Mouse (Mus musculus) kidney, embryonic 15.5 days (tissue): ENCODE measurements at regions not wholly inside any gene's neighbourhood (a gene's known extent, or its start where the extent isn't known, plus 50 kb on each side); places are given as distances from the start of the nearest gene placed in this dataset.
A peak's percentile ranks its signal among the peaks of the same experiment; 100 is the strongest.

Experiments used
- ATAC-seq: fragments of 200-750 bp; cut with Nextera tagmentation; replicated peaks from 2 replicates; pipeline ENCODE4 v1.8.0; 2017; ENCODE audit warnings: moderate TSS enrichment; ENCODE audit not compliant: low FRiP score
- H3K27ac ChIP-seq: fragments of 300-500 bp; sonication (generic); 2 replicates; pipeline ENCODE4 v1.5.1; 2015; ENCODE audit warnings: mild to moderate bottlenecking, inconsistent platforms
- H3K27me3 ChIP-seq: fragments of 300-500 bp; sonication (generic); 2 replicates; pipeline ENCODE4 v1.6.1; 2015; ENCODE audit warnings: inconsistent platforms
- H3K36me3 ChIP-seq: fragments of 300-500 bp; sonication (generic); 2 replicates; pipeline ENCODE4 v1.6.1; 2015; ENCODE audit warnings: inconsistent platforms
- H3K4me1 ChIP-seq: fragments of 300-500 bp; sonication (generic); 2 replicates; pipeline ENCODE4 v1.6.1; 2015; ENCODE audit warnings: inconsistent platforms
- H3K4me2 ChIP-seq: fragments of 300-500 bp; sonication (generic); 2 replicates; pipeline ENCODE4 v1.6.1; 2015; ENCODE audit warnings: moderate library complexity, mild to moderate bottlenecking, inconsistent platforms
- H3K4me3 ChIP-seq: fragments of 300-500 bp; sonication (generic); replicated peaks from 2 replicates; pipeline ENCODE4 v1.5.1; 2015; ENCODE audit warnings: mild to moderate bottlenecking, inconsistent platforms
- H3K9ac ChIP-seq: fragments of 300-500 bp; sonication (generic); 2 replicates; pipeline ENCODE4 v1.6.1; 2015; ENCODE audit warnings: mild to moderate bottlenecking, inconsistent platforms
- H3K9me3 ChIP-seq: fragments of 300-500 bp; sonication (generic); replicated peaks from 2 replicates; pipeline ENCODE4 v1.6.1; 2016; ENCODE audit warnings: inconsistent platforms
- WGBS: fragments of 180-500 bp; shearing (Covaris S2); methylation state at CpG from one replicate; pipeline ENCODE4 v1.1.7; 2015; ENCODE audit warnings: mixed read lengths; 5-methylcytosine and 5-hydroxymethylcytosine counted together

- Histone ChIP-seq H3K27me3 (no peaks in the 10 kb centered on the region), H3K4me2 (no peak overlapping the region), H3K9me3 (no peaks in the 10 kb centered on the region), H3K4me3 (no peak overlapping the region), H3K27ac (no peak overlapping the region), H3K36me3 (no peaks in the 10 kb centered on the region), H3K4me1 (no peaks in the 10 kb centered on the region), H3K9ac (no peak overlapping the region)
- WGBS, result 81% methylated on average over 3 of the region's 3 CpGs
- ATAC-seq, result no peak
Observed at GRCm38 (mm10) chr13:19523686-19524085, 96.0 kb downstream of the Epdr1 start.

GRCm38 (mm10) chr13:19517938-19518777 lies 101.6 kb downstream of the Epdr1 start:
- no peaks in the 10 kb centered on the region for H3K36me3 ChIP-seq
- no peak overlapping the region for H3K4me2 ChIP-seq
- WGBS, result 81% methylated on average over 9 of the region's 9 CpGs
- no peak overlapping the region for H3K4me3 ChIP-seq
- H3K27ac ChIP-seq, result no peak overlapping the region
- no peaks in the 10 kb centered on the region for H3K27me3 ChIP-seq
- no peaks in the 10 kb centered on the region for H3K4me1 ChIP-seq
- no peak overlapping the region for H3K9ac ChIP-seq
- H3K9me3 ChIP-seq, result no peaks in the 10 kb centered on the region
- no peak for ATAC-seq

GRCm38 (mm10) chr13:19514844-19515555 lies 104.7 kb downstream of the Epdr1 start:
- no peaks in the 10 kb centered on the region for H3K9me3 ChIP-seq
- ATAC-seq, result no peak
- H3K4me2 ChIP-seq, result no peak overlapping the region
- 74% methylated on average over 3 of the region's 3 CpGs for WGBS
- H3K9ac ChIP-seq, result no peak overlapping the region
- no peak overlapping the region for H3K4me3 ChIP-seq
- no peaks in the 10 kb centered on the region for H3K4me1 ChIP-seq
- no peak overlapping the region for H3K27ac ChIP-seq
- H3K27me3 ChIP-seq, result no peaks in the 10 kb centered on the region
- no peaks in the 10 kb centered on the region for H3K36me3 ChIP-seq

GRCm38 (mm10) chr13:19506543-19506942 lies 110.9 kb upstream of the Stard3nl start:
- Histone ChIP-seq H3K9me3 (no peaks in the 10 kb centered on the region), H3K4me1 (no peaks in the 10 kb centered on the region), H3K27me3 (no peaks in the 10 kb centered on the region), H3K36me3 (no peaks in the 10 kb centered on the region), H3K4me2 (no peak overlapping the region), H3K4me3 (no peak overlapping the region), H3K9ac (no peak overlapping the region), H3K27ac (no peak overlapping the region)
- WGBS, result 29% methylated on average over 3 of the region's 3 CpGs
- no peak for ATAC-seq

GRCm38 (mm10) chr13:19504241-19504640 lies 108.6 kb upstream of the Stard3nl start:
- no peak for ATAC-seq
- no peak overlapping the region for H3K4me2 ChIP-seq
- no peaks in the 10 kb centered on the region for H3K36me3 ChIP-seq

GRCm38 (mm10) chr13:19482198-19482597 lies 86.6 kb upstream of the Stard3nl start:
- no peak for ATAC-seq
- Histone ChIP-seq H3K36me3 (no peaks in the 10 kb centered on the region), H3K4me3 (no peak overlapping the region), H3K4me1 (no peaks in the 10 kb centered on the region), H3K9me3 (no peaks in the 10 kb centered on the region), H3K27ac (no peak overlapping the region), H3K4me2 (no peak overlapping the region), H3K9ac (no peak overlapping the region), H3K27me3 (no peaks in the 10 kb centered on the region)
- 77% methylated on average over 3 of the region's 3 CpGs for WGBS

More at GRCm38 (mm10) chr13:19504241-19504640, 108.6 kb upstream of the Stard3nl start:
- no peak overlapping the region for H3K27ac ChIP-seq
- H3K9me3 ChIP-seq, result no peaks in the 10 kb centered on the region
- no peaks in the 10 kb centered on the region for H3K4me1 ChIP-seq
- H3K27me3 ChIP-seq, result no peaks in the 10 kb centered on the region
- no peak overlapping the region for H3K4me3 ChIP-seq
- H3K9ac ChIP-seq, result no peak overlapping the region

GRCm38 (mm10) chr13:19474041-19474440 lies 78.4 kb upstream of the Stard3nl start:
- Histone ChIP-seq H3K4me1 (no peaks in the 10 kb centered on the region), H3K27me3 (no peaks in the 10 kb centered on the region), H3K4me2 (no peak overlapping the region), H3K9ac (no peak overlapping the region), H3K36me3 (no peaks in the 10 kb centered on the region), H3K9me3 (no peaks in the 10 kb centered on the region), H3K27ac (no peak overlapping the region), H3K4me3 (no peak overlapping the region)
- WGBS, result 87% methylated on average over 10 of the region's 10 CpGs
- no peak for ATAC-seq

GRCm38 (mm10) chr13:19470729-19471128 lies 75.1 kb upstream of the Stard3nl start:
- no peaks in the 10 kb centered on the region for H3K36me3 ChIP-seq
- no peak overlapping the region for H3K9ac ChIP-seq
- H3K9me3 ChIP-seq, result no peaks in the 10 kb centered on the region
- H3K4me3 ChIP-seq, result no peak overlapping the region
- H3K4me2 ChIP-seq, result no peak overlapping the region
- no peaks in the 10 kb centered on the region; the same call in 1 of the 2 replicates for H3K4me1 ChIP-seq
- no peak for ATAC-seq
- no peak overlapping the region for H3K27ac ChIP-seq
- WGBS, result 90% methylated on average over 1 of the region's 1 CpGs
- H3K27me3 ChIP-seq, result no peaks in the 10 kb centered on the region

GRCm38 (mm10) chr13:19466722-19467384 lies 71.3 kb upstream of the Stard3nl start:
- Histone ChIP-seq H3K9me3 (no peaks in the 10 kb centered on the region), H3K36me3 (no peaks in the 10 kb centered on the region), H3K4me1 (no peaks in the 10 kb centered on the region; the same call in 1 of the 2 replicates), H3K27me3 (no peaks in the 10 kb centered on the region), H3K9ac (no peak overlapping the region), H3K4me2 (no peak overlapping the region), H3K4me3 (no peak overlapping the region), H3K27ac (no peak overlapping the region; the same call in 1 of the 2 replicates)
- peak; percentile 88 for ATAC-seq
- WGBS, result 22% methylated on average over 5 of the region's 5 CpGs

GRCm38 (mm10) chr13:19462966-19463365 lies 67.4 kb upstream of the Stard3nl start:
- no peaks in the 10 kb centered on the region for H3K36me3 ChIP-seq
- ATAC-seq, result no peak
- no peak overlapping the region for H3K9ac ChIP-seq
- H3K9me3 ChIP-seq, result no peaks in the 10 kb centered on the region
- no peaks in the 10 kb centered on the region; the same call in 1 of the 2 replicates for H3K4me1 ChIP-seq
- H3K27me3 ChIP-seq, result no peaks in the 10 kb centered on the region
- no peak overlapping the region for H3K4me3 ChIP-seq
- 92% methylated on average over 2 of the region's 2 CpGs for WGBS
- no peak overlapping the region for H3K27ac ChIP-seq
- H3K4me2 ChIP-seq, result no peak overlapping the region

GRCm38 (mm10) chr13:19449387-19449786 lies 53.8 kb upstream of the Stard3nl start:
- H3K36me3 ChIP-seq, result no peaks in the 10 kb centered on the region
- no peaks in the 10 kb centered on the region for H3K27me3 ChIP-seq
- H3K4me3 ChIP-seq, result no peak overlapping the region
- H3K9me3 ChIP-seq, result no peaks in the 10 kb centered on the region
- no peak overlapping the region for H3K4me2 ChIP-seq
- no peaks in the 10 kb centered on the region for H3K4me1 ChIP-seq
- 76% methylated on average over 3 of the region's 3 CpGs for WGBS
- no peak overlapping the region for H3K9ac ChIP-seq
- no peak overlapping the region for H3K27ac ChIP-seq
- ATAC-seq, result no peak
